Mouse (Mus musculus) kidney, postnatal 4 days (tissue): ENCODE data around the gene Msh6.
"Not testable (repeated sequence)": the region's sequence is repeated elsewhere in the genome, so short reads cannot be mapped to it uniquely, and the experiment has no call there.

ENCODE experiments used
- DNase-seq, 2 experiments: peaks; one replicate each; pipeline ENCODE4 v3.0.0; 2021; ENCODE audit warnings: mixed read lengths in 2 of 2

Msh6 gene

DNA sequence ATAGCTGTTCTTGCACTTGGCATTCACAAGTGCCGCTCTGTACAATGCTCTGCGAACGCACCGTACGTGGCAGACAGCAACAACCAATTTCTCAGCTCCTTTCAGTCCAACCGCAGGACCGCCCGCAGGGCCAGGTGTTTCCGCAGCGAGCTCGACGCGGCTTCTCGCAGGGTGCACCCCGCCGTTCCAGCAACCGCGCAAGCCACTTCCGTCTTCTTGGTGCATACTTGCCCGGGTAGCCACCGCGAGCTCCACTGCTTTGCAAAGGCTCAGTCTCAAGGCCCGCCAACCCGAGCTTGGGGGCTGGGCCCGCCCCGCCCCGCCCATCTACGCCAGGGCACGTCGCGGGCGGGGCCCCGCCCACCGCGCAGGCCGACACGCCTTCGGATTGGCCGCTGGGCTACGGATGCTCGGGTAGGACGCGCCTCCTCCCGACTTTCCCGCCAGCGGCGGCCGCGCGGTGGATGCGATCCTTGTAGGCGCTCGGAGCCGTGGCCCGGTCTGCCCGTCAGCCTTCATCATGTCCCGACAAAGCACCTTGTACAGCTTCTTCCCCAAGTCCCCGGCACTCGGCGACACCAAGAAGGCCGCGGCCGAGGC, at the start of gene Msh6:
TSS of gene Msh6 (plus strand) at position 434 of the 600 bp plus-strand sequence.
- DNase-seq = peak; percentile 91 to 96

DNA sequence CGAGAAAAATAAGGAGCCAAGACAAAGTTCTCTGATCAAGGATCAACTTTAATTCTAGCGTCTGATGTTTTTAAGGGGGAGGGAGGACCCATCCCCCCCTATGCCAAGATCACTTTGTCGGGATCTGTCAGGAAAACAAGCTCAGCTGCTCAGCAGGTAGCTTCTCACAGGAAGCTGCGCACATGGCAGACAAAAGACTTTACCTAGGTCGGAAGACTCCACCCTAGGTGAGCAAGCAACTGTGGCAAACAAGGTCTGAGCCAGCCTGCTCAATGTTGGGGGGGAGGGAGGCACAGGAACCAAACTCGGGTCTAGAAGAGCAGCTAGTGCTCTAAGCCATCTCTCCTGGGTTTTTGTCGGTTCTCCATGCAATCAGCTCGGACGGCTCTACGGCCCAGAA, 40.5 kb upstream of the Msh6 start:
- no peak for DNase-seq

DNA sequence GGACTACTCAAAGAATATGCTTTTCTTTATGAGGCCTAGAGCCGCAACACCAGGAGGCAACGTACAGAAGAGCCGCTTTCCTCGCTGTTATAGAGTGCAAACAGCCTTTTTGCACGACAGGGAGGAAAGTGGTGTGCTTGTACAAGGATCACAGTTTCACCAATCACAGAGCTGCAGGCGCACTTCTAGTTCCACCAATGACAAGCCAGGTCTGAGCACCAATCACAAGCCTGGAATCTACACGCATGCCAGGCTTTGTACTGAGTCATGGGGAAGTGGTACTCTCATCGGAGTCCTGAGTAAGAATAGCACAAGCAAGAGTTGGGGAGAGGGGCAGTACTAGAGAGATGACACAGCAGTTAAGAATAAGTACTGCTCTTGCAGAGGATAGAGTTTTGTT, 40.1 kb upstream of the Msh6 start:
- no peak for DNase-seq

DNA sequence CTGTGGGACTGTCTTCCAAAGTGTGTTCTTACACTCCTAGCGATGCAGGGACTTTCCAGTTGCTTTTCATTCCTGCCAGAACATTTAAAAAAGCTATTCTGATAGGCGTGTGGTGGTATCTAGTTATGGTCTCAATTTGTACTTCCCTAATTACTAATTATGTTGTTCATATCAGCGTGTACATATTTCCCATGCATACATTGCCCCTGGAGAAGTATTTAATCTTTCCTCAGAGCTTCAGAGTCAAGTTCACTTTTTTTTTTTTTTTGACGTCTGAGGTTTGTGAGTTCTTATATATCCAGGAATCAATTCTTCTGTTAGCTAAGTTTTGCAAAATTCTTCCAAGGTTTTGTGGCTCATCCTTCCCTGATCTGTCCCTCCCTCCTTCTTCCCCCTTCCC, 38.7 kb upstream of the Msh6 start:
- DNase-seq = no peak

DNA sequence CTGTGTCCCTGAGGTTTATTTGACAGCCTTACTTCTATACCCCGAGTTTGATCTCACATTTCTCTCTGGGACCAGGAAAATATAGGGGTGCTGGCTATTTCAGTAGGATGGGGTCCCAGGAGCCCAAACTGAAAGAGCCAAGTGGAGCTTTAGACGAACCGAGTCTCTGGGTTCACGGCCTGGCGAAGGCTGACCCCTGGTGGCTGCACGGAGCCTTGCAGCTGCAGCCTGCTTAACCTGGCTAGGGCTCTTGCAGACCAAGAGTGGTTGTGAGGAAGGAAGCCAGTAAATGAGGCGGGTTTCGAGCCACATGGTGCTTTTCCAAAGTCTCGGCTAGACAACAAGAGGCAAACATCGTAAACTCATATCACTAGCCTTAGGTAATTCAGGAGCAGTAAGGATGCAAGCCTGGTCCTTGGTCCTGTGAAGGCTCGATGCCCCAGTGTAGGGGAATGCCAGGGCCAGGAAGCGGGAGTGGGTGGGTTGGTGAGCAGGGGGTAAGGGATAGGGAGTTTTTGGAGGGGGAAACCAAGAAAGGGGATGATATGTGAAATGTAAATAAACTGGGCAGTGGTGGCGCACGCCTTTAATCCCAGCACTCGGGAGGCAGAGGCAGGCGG, 25.8 kb upstream of the Msh6 start:
- peak; percentile 88 for DNase-seq

DNA sequence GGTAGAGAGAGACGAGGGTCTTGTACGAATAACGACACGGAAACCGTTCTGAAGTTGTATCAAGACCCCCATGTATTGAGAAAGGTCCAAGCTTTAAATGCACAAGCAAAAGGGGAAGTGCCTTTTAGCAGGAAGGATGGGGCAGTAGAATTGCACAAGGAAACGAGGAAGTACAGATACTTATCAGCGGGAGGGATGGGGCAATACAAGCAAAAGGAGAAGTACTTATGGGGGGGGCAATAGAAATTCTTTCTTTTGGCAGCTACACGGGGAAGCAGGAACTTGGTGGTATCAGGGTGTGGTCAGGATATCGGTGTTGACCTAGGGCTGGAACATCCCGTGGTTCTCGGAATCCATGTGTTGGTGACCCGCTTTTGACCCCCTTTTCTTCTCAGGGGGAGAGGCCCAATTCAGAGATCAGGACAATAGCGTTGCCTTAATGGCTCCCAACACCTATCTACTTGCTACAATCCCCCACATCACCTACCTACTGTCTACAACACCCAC, 20.2 kb upstream of the Msh6 start:
- DNase-seq = not testable (repeated sequence)

DNA sequence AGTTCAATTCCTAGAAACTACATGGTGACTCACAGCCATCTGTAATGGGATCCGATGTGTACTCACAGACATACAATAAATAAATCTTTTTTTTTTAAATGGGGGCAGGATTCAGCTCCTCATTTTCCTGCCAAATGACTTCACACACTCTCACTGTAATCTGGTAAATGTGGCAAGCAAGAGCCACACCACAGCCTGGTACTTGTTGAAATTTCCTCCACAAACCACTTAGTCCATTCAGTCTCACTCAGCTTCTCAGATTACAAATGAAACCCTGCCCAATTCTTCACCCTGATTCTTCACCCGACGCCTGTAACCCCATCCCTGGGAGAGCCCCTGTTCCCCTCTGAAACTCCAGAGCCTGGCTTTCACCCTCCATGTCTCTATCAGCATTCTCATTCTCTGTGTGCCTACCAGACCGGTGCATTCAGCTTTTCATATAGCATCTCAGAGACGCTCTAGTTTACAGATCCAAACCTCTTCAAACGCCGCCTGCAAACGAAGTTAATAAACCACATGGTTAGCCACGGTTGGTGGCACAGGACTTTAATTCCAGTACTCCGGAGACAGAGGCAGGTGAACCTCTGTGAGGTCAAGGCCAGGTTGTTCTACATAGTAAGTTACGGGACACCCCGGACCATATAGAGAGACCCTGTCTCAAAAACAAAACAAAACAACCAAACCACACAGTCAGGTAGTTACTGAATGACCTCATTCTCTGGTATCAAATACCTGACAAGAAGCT, 17.6 kb upstream of the Msh6 start:
- peak; percentile 20 to 48 for DNase-seq

DNA sequence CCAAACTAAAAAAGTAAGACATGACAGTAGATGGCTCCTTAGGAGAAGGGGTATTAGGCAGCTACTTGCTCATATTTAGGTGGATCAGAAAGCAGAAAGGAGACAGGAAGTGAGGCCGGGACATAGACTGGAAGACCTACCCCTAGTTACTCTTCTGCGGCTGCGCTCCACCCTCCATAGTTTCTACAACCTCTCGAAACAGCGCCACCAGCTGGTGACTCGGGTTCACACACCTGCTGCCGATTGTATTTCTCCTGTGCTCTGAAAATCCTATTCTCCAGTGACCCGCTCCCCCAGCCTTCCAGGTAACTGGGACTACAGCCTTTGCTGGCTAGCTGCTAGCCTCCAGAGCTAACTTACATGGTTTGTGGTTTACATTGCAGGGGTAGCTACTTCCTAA, 16.6 kb upstream of the Msh6 start:
- peak; percentile 19 to 25 for DNase-seq

DNA sequence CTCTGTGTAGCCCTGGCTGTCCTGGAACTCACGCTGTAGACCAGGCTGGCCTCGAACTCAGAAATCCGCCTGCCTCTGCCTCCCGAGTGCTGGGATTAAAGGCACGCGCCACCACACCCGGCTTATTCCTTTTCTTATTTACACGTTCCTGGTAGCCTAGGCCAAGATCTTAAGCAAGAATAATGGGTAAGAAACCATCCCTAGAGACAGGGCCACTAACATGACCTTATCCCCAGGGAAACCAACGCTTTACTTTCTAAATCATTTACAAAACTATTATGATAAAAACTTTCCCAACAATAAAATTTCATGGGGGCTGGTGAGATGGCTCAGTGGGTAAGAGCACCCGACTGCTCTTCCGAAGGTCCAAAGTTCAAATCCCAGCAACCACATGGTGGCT, 15.5 kb upstream of the Msh6 start:
- DNase-seq = not testable (repeated sequence)

DNA sequence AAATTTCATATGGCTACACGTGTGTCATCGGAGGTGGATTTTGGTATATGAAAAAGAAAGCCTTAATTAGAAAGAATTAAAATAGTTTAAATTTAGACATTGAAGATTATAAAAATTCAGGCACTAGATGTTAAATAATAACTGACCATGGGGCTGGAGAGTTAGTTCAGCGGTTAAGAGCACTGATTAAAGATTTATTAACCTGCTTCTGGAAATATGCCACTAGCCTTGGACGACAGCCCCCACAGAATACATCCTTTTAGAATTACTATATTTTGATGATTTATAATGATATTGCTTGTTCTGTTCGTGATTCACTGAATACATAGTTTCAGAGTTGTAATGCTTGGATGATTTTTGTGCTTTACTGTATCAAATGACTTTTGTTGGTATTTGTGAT, 14.9 kb upstream of the Msh6 start:
- not testable (repeated sequence) for DNase-seq

DNA sequence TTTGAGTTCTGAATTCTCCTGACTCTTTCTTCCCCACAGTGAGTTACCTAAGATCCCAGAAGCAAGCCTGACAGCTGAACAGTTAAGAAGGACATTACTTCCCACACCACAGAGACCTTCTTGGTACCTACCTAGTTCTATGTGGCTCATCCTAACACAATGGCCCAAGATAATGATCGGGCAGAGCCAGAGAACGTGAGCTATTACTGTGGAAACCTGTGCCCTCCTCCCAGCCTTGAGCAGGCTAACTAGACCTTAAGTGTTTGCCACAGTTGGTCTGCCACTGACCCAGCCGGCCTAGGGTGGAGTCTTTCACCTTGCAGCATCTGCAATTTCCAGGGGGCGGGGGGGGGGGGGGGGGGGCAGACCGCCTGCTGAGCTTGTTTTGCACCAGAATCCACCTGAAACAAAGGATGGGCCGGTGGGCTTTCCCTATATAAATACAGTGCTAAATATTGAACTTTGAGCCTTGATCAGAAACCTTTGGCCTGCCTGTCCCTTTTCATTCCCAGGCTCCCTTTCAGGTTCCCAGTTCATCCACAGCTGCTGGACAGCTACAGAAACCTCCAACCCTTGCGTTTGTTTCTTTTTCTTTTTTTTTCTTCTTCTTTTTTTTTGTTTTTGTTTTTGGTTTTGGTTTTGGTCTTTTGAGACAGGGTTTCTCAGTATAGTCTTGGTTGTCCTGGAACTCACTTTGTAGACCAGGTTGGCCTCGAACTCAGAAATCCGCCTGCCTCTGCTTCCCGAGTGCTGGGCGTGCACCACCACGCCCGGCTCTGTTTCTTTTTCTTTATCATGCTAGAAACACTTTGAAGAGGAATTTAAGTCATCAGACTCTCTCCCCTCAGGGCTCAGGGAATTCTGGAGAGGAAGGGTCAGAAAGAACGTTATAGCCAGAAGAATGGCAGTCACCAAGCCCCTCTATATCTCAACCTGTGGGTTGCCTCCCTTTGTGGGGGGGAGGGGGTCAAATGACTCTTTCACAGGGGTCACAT, 11.5 kb upstream of the Msh6 start:
- no peak for DNase-seq

DNA sequence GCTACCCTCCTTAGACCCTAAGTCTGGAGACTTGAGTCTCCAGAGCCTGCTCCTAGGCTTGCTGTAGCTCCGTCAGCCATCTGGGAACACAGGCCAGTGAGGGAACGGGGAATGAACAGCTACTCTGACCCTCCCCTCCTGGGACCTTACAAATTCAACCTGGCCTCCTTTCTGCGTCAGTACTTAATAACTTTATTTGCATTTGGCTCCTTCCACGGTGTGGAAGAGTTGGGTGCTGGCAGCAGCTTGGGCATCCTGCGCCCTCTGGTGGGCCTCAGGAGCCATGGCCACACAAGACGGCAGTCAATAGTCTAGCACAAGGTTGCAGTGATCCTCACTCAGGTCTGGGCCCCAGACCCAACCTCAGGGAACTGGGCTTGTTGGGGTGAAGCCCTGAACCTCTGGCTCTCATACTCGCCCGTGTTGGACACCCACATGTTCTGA, 6.4 kb upstream of the Msh6 start:
- not testable (repeated sequence) for DNase-seq

DNA sequence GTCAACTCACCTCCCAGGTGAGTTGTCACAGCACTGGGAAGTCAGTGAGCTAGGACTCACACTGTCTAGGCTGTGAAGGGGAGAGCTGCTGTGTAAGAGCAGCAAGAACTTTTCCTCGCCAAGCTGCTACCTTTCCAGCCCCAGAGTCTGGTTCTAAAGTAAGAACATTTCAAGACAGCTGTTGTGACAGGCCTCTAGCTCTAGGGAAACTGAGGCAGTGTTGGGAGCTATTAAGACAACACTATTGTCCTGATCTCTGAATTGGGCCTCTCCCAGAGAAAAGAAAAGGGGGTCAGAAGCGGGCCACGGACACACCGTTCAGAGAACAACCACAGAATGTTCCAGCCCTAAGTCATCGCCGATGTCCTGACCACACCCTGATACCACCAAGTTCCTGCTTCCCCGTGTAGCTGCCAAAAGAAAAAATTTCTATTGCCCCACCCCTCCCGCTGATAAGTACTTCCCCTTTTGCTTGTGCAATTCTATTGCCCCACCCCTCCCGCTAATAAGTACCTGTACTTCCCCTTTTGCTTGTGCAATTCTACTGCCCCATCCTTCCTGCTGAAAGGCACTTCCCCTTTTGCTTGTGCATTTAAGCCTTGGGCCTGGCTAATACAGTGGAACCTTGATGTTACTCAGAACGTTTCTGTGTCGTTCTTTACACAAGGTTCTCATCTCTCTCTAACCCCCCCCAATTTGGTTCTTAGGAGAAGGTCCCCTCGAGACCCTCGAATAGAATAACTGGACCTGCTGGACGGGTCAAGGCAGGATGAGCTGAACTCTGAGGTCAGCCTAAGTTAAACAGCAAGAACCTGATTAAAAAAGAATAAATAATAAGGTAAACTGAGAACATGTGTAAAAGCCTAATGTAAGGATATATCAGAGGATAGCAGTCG, 2.9 kb upstream of the Msh6 start:
- not testable (repeated sequence) for DNase-seq

DNA sequence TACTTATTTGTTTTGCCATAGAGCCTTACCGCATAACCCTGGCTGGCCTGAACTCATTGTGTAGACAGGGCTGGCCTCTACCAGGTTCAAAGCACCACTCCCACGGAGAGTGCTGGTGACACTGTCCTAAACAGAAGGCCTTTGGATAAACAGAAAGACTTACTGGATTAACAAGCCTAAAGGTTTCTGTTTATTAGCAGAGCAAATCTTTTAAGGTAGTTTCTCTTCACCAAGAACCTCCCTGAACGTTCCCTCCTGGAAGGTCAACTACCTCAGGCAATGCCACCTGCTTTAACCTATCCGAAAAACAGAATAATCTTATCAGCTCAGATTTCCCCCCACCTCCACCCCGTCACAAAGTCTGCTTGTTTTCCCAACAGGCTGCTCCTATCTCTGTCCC, 2.0 kb upstream of the Msh6 start:
- no peak for DNase-seq

DNA sequence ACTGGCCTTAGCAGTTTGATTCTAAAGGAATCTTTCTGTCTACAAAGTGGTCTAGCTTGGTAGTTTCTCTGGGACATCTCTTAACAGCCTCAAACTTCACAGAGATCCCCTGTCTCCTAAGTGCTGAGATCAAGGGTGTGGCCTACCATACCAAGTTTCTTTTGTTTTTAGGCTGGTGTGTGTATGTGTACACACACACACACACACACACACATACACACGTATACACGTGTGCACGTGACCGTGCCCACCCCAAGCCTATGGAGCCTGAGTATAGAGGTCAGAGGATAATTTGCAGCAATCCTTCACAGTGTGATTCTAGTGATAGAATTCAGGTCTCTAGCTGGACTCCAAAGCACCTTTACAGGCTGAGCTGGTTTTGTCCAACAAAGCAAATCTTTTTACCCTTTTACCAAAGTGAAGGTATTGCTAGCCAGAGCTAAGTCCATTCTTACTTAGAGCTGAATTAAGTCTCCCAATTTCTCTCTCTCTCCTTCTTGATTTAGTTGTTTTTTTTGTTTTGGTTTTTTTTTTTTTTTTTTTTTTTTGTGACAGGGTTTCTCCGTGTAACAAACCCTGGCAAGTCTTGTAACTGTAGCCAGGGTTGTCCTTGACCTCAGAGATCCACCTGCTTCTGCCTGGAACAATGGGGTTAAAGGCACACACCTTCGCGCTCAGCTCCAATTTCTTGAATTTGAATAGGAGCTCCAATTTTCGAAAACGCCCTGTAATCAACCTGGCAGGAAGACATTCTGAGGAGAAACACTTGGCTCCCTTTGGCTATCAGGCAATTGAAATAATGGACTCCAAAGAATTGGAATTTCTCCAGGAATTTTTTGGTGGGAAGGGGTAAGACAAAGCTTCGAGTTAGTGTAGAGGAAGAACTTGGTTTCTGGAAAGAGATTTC, 1.3 kb upstream of the Msh6 start:
- DNase-seq = no peak

DNA sequence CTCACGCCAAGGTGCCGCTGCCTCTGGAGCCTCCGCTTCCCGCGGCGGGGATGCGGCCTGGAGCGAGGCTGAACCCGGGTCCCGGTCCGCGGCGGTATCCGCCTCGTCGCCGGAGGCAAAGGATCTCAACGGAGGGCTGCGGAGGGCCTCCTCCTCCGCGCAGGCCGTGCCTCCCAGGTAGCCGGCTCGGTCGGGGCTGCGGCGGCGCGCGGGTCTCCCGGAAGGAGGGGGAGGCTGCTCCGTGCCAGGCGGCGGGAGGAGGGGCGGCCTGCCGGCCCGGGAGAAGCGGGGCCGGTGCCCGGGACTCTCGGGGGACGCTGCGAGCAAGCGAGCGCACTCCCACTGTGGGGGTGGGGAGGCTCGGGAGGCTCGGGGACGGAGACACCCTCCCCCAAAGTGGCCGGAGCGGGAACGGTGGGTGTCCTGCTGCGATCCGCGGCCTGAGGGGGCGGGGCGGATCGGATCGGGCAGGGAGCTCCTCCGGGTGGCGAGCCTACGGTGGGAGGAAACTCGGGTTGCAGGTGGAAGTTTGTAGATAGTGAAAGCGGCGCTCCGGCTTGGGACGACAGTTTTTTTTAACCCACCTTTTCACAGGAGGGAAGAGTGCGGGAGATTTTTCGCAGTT, 479 bp downstream of the Msh6 start:
- DNase-seq = peak; percentile 75 to 83

DNA sequence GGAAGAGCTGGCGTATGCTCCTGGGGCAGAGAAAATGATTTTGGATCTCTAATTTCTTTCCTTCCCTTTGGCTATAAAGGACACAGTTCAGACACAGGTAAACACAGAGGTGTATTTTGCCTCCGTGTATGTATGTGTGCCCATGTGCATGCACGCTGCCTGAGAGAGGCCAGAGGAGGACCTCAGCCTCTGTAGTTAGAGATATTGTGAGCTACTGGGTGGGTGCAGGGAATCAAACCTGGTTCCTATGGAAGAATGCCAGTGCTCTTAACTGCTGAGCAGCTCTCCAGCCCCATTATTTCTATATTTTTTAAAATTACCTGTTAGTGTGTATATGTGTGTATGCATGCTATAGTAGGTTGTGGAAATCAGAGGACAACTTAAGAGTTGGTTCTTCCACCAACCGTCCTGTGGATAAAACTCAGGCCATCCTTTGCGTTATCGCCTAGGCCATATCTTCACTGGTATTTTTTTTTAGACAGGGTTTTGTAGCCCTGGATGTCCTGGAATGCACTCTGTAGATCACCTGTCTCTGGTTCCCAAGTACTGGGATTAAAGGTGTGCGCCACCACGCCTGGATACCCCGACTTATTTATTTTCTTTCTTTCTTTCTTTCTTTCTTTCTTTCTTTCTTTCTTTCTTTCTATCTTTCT, 1.4 kb downstream of the Msh6 start:
- no peak for DNase-seq

DNA sequence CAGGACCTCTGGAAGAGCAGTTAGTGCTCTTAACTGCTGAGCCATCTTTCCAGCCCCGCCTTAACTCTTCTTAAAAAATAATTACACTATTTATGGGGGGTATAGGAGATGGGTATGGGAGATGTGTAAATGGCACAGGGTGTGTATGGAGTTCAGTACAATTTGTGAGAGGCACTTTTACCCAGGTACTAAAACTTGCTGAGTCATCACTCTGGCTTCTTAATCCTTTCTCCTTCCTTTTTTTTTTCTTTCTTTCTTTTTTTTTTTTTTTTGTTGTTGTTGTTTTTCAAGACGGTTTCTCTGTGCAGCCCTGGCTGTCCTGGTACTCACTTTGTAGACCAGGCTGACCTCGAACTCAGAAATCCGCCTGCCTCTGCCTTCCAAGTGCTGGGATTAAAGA, 2.1 kb downstream of the Msh6 start:
- not testable (repeated sequence) for DNase-seq

DNA sequence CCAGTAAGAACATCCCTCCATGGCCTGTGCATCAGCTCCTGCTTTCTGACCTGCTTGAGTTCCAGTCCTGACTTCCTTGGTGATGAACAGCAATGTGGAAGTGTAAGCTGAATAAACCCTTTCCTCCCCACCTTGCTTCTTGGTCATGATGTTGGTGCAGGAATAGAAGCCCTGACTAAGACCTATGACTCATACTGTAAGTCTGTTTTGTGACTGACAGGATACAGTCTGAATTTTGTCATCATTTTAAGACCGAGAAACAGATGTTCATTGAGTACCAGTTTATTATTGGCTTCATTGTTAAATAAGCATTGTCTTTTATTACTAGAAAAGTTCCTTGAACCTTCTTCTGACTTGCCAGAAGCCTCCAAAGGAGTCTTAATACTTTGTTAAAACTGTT, 4.8 kb downstream of the Msh6 start:
- not testable (repeated sequence) for DNase-seq
